Mouse (Mus musculus) erythroid progenitor cell, adult 5-6 weeks (primary cell): ENCODE results near the gene Tldc1. TPM values are rescaled to one million over a fixed set of nuclear protein-coding genes. Genes with fewer than 3 reads are reported as not detected.

Experiments used
- ATAC-seq: replicated peaks from 2 replicates; pipeline ENCODE4 v1.8.0; 2016; ENCODE audit warnings: moderate number of reproducible peaks, mild to moderate bottlenecking, moderate TSS enrichment, inconsistent platforms; ENCODE audit not compliant: poor library complexity, low FRiP score, severe bottlenecking
- total RNA-seq, 2 experiments: library from RNA; stranded (forward) in 1 of 2; stranded (reverse) in 1 of 2; fragments of 150-400 nt in 1 of 2; fragments of 186-747, 209-891 nt in 1 of 2; gene quantifications; 2 replicates each; pipeline versions ENCODE4 v1.2.3 to v1.2.4; 2015 to 2017; ENCODE audit warnings: low replicate concordance in 2 of 2

Gene Tldc1
- total RNA-seq, 2 experiments from 2014 or later: 4.2 TPM; not detected in 1

DNA sequence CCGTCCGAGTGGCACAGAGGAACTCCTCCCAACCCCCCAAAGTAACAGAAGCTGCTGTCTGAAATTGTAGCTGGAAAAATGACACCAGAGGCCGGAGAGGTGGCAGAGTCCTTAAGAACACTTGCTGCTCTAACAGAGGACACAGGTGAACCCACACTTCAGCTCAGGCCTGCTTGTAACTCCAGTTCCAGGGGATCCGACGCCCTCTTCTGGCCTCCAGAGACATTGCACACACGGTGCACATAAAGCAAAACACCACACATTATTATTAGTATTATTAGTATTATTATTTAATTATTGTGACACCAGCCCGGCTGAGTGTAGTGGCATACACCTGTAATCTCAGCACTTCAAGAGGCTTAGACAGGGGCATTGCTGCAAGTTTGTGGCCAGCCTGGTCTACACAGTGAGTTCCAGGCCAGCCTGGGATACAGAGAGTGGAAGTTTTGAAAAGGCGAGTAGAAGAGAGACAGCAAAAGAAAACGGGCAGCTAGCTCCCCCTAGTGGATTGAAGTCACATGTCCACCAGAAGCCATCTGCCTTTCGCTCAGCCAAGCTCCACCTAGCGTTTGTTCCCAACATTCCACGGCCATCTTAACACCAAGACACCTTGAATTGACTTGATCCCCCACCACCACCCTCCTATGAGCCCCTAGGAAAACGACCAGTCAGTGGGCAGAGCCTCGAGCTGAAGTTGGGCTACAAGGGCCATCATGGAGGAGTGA lies 959 bp upstream of the Tldc1 start:
- peak; percentile 59 for ATAC-seq

DNA sequence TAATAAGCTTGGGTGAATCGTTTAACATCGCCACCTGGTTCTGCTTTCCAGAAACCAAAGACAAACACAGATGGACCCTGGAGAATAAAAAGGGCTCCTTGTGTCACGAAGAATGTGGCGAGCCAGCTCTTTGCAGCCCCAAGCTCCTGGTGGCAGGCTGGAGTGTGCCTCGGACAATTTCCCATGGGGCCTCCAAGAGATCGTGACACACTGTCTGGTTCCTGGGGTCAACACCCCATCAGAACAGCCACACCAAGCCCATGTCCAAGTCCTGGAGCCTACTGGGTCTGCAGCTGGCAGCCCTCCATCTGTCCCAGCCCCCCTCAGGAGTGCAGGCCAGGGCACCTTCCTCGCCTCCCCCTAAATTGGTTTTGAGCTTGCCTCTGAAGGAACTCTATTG lies 451 bp downstream of the Tldc1 start:
- peak; percentile 5 for ATAC-seq

DNA sequence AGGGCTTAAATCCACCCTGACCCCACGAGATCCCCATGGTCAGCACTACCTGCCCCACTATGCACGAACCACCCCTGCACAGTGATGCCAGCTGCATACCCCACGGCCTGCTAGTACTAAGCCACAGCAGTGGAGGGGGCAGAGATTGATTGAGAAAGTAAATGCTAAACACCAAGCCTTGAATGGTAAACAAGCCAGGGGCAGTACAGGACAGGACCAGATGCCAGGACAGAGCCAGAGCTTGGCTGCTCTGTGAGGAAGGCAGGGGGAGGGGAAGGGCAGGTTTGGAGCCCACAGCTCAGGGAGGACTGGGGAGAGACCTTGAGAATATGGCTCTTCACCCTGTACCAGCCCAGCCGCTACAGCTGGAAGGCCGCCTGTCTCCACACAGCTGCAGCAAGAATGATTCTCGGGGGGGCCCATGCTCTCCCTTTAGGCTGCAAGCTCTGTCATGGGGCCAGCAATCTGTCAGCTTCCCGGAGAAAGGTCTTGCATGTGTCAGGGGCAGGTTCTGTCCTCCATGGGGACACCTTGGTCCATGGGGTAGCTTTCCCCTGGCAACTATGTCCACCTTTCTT lies 1.5 kb downstream of the Tldc1 start:
- ATAC-seq: no peak

DNA sequence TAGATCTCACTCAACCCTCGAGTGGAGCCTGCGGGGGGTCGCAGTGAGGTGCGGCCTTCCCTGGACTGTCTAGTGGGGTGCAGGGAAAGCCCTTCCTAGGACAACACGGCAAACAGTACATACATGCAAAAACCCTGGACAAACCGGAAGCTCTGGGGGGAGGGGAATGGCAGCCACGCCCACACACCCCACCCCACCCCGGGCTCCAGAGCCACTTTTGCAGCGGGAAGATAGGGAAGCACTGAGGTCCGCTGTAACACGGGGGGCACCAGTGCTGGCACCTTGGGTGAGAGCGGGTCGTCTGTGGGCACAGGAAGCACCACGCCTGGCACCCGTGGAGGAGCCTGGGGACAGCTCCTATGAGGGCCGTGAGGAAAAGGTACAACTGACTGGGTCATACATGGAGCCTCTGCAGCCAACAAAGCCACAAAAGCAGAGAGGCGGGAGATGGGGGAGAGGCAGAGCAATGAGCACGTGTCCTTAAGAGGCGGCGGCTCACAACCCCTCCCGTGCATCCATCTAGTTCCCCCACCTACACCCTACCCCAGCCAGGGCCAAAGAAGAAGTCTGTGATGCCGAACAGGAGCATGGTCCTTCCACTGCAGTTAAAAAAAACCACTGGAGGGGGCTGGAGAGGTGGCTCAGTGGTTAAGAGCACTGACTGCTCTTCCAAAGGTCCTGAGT lies 12.3 kb downstream of the Tldc1 start:
- no peak for ATAC-seq

DNA sequence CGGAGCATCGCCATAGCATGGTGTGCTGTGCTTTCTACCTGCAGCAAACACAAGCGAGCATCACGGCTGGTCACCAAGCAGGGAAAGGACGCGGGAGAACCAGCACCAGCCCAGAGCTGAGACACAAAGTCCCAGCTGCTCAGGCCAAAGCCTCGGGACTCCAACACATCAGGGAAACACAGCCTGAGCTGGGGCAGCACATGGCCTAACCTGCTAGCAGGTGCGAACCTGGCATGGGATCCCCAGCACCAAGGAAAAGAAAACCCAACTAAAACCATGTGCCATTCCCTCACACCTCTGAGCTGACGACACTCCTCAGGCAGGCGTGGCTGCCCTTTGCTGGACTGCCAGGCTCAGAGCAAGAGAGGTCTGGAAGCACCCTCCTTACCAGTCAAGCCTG lies 12.9 kb downstream of the Tldc1 start:
- ATAC-seq: no peak

DNA sequence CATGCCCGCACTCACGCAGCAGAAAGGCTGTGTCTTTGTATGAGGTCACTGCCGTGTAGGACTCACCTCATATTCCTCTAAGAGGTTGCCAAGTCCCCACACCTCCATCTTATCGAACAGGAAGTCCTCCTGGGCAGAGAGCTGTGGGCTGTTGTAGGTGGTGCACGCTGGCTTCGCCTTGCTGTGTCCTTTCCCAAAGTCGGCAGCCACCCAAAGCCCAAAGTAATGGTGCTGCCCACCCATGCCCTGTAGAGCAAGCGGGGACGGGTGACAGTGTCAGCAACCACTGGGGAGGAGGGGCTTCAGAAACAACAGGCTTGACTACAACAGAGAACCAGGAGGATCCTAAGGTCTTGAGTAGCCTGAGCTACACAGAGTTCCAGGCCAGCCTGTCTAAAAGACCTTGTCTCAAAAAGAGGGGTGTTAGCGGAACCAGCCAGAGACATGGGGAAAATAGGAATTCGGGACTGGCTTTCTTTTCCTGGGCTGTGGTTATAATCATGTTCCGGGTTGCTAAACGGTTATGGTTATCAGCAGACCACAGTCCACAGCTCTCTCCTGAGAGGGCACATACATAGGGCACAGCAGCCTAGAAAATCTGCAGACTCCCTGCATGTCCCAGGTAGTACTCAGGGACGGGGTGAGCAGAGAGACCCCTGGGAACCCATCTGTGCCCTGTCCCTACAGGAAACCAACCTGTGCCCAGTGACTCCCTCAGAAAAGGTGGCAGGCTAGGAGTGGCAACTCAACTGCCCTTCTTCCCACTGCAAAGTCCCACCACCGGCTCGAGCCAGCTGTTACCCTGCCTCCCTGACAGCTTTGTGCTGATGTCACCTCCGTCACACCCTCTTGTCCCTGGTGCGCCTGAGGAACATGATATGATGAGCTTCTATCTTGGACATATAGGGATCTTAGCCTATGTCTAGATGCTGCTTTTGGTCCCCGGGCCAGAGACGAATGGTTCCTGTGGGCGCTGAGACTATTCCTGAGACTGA lies 15.7 kb downstream of the Tldc1 start:
- 0 out of 2 replicates have a peak, but pooled peaks have one; percentile 45 for ATAC-seq

DNA sequence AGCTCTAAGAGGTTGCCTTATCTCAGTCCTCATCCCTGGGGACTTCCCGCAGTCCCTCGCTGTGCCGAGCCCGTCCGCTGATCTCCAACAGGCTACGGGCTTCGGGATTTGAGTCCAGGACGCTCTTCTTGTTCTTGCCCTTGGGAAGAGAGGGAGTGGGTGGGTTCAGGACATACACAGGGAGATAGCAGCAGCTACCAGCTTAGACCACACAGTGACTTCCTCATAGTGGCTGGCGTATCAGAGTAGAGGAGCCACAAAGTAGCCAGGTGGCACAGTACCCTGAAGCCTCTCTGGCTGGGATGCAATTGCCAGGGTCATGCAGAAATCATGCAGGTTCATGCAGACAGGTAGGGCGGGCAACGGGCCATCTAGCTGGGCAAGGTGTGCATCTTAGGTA lies 16.5 kb downstream of the Tldc1 start:
- no peak for ATAC-seq

DNA sequence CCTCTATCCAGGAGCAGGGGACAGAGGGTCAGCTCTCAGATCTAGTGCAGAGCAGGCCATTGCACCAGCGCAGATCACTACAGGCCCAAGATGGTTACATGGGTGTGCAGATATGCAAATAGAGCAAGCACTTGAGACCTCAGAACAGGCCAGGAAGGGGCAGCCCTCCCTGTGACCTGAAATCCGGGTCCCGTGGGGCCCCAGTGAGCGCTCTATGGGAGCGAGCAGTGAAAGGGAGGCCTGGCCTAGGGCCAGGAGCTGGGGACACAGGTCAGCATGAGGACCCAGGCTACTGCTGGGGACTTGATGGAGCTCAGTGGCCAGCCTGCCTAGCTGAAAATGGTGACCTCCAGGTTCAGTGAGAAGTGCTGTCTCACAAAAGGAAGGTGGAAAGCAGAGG lies 21.7 kb downstream of the Tldc1 start:
- no peak for ATAC-seq

DNA sequence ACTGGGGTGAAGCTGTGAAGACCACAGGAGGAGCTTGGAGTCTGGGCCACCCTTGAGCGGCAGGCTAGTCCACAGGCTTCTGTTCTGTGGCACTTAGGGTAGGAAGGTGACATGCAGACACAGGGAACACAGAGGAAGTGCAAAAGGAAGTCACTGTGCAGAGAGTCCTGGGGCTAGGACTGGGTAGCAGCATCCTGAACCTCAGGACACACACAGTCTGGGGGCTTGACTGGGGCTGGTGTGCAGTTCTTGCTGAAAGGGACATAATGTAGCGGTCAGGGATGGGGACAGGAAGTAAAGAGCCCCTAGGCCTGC lies 22.1 kb downstream of the Tldc1 start:
- ATAC-seq: no peak

DNA sequence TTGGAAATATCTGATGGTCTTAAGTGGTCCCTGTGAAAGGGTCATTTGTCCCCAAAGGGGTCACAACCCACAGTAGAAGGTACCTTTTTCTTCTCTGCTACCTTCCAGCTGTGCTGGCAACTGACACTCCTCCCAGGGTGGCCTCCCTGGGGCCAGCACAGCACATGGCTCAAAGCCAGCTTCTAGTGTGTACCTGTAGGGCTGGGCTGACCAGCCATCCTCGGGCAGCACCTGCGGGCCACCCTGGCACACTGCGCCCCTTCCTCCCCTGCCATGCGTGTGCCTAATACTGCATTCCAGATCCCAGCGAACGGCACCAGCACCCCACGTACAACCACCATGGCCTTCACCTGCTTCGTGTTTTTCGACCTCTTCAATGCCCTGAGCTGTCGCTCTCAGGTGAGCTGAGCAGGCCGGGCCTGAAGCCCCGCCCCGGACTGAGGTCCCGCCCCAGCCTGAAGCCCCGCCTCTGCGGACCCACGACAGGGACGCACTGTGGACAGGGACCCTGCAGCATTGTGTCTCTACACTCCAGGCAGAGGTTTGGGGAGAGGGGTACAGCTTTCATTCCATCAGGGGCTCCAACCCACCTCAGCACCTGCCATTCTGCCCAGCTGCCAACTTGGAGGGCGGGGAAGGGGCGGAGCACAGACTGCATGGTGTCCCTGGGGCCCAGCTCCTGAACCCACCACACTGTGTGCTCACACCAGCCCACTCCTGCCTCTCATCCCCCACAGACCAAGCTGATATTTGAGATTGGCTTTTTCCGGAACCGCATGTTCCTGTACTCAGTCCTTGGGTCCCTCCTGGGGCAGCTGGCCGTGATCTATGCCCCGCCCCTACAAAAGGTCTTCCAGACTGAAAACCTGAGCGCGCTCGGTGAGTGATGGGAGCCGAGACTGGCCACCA lies 22.7 kb downstream of the Tldc1 start:
- no peak for ATAC-seq

DNA sequence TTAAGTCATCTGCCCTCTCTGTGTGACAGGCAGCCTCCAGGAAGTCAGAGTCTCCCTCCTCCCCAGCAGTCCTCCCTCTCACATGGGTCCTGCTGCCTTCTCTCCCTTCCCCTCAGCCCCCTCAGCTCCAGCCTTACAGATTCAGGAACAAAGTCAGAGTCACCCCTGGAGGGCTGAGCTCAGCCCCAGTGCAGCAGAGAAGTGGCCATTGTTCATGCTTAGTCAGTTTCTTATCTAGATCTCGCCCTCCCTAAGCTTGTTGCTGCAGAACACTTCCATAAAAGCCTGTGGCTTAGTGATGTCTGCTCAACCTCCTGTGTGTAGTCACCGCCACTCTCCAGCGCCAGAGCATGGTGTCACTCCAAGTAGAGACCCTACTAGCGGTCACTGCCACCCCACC lies 33.6 kb downstream of the Tldc1 start:
- ATAC-seq: no peak

DNA sequence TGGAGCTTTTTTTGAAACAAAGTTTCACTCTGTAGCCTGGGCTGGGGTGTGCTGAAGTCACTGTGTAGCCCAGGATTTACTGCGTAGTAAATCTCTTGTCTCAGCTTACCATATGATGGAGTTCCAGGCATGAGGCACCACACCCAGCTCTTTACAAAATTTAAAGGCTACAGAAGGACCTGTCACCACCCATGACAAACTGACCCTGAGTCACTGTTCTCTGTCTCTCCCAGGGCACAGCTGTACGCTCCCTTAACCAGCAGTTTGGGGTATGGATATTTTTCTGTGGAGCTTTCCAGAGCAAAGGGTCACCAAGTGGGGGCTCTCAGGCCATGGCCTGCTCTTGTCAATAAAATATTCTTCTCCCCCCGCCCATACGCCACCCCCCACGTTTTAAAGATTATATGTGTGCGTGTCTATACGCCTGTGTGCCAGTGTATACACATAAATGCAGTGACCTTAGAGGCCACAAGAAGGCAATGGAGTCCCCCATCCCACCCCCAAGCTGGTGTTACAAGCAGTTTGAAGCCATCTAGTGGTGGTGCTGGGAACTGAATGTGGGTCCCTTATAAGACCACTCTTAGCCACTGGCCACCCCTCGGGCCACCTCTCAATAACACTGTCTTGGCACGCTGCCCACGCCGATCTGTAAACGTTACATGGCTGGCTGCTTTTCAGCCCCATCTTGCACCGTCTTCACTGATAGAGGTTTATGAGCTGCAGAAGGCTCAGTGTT lies 34.8 kb downstream of the Tldc1 start:
- ATAC-seq: no peak

DNA sequence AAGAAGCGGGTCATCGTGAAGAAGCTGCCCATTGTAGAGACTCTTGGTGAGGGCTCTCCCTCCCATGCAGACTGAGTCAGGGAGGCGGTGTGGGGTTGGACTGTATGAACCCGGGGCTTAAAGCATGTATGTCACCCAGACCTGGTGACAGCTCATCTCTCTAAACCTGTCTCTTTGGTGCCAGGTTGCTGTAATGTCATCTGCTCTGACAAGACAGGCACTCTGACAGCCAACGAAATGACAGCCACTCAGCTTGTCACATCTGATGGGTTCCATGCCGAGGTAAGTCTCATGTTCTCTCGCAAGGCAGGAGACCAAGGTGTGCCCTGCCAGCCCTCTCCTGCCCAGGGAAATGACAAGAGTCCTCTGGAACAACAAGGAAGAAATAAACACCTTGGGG lies 35.8 kb downstream of the Tldc1 start:
- ATAC-seq: no peak

DNA sequence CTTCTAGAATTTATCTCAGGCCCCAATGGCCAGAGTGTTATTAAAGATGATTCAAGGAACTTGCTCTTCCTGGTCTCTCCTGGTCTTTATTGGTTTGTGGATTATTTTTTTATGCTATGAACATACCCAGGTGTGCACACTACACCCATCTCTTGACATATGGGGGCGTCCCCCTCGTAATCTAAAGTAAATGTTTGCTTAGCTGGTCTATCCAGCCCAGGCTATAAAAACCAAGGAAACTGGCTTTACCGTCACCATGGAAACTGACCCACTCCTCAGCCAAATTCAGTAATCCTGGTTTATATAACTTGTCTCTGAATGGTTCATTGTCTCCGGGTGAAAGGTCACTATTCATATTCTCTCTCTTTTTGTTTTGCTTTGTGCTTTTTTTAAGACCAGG lies 37.6 kb downstream of the Tldc1 start:
- no peak for ATAC-seq

DNA sequence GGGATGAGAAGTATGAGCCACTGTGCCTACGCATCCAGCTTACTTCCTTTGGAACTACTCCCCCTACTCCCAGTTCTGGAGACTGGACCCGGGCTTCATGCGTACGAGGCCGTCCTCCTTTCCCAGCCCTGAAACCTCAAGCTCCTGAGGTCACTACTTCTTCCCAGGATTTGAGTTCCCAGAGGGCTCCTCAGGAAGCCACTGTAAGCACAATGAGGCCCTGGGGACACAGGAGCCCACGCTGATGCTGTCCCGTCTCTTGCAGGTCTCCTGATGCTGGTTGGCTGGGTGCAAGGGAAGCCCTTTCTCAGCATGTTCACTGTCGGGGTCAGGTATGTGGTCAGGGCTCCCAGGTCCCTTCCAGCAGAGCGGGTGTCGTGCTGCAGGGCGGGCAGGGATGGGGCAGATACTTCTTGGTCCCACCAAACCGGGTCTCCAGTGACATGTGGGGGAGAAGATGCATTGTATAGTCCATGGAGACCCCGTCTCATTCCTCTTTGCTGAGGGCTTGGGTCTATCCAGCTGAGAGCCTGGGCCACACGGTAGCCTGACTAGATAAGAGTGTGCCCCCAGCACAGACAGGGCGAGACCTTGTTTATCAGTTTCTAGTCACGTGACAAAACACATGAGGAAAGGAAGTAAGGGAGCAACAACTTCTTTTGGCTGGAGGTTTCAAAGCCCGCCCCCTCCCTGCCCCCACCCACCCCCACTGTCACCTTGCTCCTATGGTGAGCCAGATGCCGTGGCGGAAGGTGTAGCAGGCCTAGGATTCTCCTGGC lies 39.9 kb downstream of the Tldc1 start:
- no peak for ATAC-seq

DNA sequence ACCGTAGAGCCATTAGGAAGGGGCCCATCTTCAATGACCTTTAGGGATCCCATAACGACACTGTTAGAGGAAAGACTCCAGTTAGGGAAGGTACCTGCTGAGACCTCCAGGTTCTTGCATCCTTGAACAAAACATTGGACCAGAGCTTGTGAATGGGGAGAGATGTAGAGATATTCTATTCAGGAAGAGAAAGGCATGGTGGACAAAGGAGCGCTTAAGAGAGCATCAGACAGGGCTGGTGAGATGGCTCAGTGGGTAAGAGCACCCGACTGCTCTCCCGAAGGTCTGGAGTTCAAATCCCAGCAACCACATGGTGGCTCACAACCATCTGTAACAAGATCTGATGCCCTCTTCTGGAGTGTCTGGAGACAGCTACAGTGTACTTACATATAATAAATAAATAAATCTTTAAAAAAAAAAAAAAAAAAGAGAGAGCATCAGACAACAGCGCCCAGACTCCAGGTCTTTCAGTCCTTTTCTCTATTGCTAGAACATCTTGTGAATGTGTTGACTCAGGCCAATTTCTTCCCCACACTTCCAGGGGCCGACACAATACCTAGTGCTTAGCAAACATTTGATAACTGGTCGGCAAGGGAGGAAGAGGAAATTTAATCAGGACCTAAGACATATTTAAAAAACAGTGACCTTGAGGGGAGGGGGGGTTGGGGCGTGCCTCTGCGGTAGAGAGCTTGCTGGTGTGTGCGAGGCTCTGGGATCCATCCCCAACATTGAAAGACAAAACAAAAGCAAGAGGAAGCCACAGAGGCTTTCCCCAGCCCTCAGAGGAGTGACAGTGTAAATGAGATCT lies 40.9 kb downstream of the Tldc1 start:
- no peak for ATAC-seq

DNA sequence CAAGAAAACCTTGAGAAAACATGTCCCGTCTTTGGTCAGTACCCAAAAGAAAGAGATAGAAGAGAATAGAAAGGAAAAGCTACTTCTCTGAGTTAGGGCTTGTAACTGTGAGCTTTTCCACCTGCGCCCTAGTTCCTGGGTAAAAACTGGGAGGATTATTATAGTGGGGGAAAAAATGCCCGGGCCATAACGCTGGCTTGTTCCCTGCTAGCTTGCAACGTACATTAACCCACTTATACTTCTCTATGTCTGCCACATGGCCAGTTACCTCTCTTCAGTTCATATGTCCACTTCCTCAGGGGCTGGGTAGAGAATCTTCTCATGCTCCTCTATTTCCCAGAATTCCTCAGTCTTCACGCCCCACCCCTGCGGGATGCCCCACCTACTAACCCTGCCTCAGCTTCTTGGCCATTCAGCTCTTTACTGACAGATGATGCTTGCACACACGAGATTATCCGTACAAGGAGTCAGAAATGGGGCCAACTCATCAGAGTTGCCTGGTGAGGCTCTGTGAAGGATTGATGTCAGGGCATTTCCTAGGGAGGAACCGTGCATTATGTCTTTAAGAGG lies 41.8 kb downstream of the Tldc1 start:
- ATAC-seq: no peak
